Mouse (Mus musculus): Measurements from ENCODE around the gene Dcaf15. TPM values are rescaled to one million over a fixed set of nuclear protein-coding genes. Genes with fewer than 3 reads are reported as not detected.

Dcaf15 gene
- 10 to 100 TPM in 1 of 2 experiments, 1 to 10 TPM in 1; 9.5 to 11.2 TPM for total RNA-seq (2021)
- long read RNA-seq, experiment 1, transcript Dcaf15-202 (13 exons, 2,199 nt), result major isoform, 8 of 15 reads
- long read RNA-seq, experiment 1, partial matches to known transcripts, result 2 of 15 reads
- long read RNA-seq, experiment 1, other reads (novel, unspliced or antisense), result 3 of 15 reads
- long read RNA-seq, experiment 2, transcript Dcaf15-202 (13 exons, 2,199 nt), result major isoform, 6 of 9 reads
- long read RNA-seq, experiment 2, partial matches to known transcripts, result 3 of 9 reads
- long read RNA-seq, experiment 2, other reads (novel, unspliced or antisense), result 0 of 9 reads

GRCm38 (mm10) chr8:84104697-84105609 lies at the start of gene Dcaf15:
TSS of gene Dcaf15 (minus strand) at chr8:84104768.
- DNase-seq, result peak; percentile 97

- no peak for DNase-seq
These were observed 44.6 kb upstream of the Dcaf15 start for GRCm38 (mm10) chr8:84149181-84149580.

GRCm38 (mm10) chr8:84148531-84148850 lies 43.9 kb upstream of the Dcaf15 start:
- no peak for DNase-seq

- DNase-seq, result peak; percentile 85
These were observed 43.4 kb upstream of the Dcaf15 start, which contains the start of the genes Cc2d1a and 4930432K21Rik for GRCm38 (mm10) chr8:84147769-84148530. TSS of gene Cc2d1a (minus strand) at chr8:84147936. TSS of gene 4930432K21Rik (plus strand) at chr8:84148025.

GRCm38 (mm10) chr8:84147324-84147766 lies 42.8 kb upstream of the Dcaf15 start:
- DNase-seq, result no peak

DNA sequence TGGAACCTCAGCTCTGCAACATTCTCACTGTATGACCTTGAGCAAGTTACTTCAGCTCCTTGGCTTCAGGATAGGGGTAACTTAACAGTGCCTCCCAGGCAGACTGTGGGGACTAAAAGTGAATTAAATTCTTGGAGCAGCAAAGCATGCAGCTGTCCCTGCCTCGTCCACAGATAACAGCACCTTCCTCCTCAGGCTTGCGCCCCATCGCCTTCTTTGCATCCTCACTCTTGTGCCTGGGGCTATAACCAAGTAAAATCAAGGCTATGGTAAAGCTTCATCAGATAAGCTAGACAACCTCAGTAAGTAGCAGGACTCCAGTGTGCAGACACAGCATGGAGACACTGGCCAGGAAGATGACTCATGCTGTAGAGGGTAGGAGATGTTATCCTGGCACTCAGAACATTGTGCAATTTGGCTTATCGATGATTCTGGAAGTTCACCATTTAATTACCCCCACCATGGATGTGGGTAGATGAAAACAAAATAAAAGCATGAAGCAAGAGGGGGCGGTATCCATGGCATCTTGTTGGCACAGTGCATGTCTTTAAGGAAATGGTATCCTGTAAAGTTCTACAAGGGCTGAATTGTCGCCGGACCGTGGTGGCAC lies 40.2 kb upstream of the Dcaf15 start:
- no peak for DNase-seq

DNA sequence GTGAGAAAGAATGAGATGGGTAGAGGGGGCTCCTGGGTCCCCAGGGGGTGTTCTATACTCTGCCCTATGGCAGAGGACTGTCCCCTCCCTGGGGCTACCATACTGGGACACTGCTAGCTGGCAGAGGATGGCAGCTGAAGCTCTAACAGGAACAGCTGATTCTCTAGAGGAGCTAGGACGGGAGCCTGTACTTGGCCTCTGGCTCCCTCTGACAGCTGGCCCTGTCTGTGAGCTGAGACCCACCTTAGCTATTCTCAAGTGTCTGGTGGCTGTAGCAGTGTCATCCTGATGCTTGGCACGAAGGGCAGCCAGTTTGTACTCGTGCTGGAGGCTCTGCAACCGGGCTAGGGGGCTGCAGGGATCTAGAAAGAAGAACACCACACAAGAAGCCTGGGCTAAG lies 36.3 kb upstream of the Dcaf15 start:
- no peak for DNase-seq

DNA sequence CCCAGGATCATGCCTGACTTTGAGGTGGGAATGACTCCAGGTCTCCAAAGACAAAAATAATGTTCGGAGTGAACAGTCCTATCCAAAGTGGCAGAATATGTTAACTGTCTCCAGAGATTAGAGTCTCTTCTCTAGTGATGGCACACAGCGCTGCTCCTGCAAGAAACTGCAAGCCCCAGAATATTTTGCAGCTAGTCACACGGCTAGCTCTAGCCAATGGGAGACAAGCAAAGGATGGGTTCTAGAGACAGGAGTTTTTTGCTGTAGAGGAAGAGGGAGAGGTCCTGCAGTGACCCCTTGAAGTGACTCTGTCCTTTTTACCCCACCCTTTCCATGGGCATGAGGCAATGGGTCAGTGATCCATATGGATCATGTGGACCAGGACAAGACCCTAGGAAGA lies 33.3 kb upstream of the Dcaf15 start:
- DNase-seq, result no peak

GRCm38 (mm10) chr8:84132225-84132624 lies 27.7 kb upstream of the Dcaf15 start:
- DNase-seq, result no peak

DNA sequence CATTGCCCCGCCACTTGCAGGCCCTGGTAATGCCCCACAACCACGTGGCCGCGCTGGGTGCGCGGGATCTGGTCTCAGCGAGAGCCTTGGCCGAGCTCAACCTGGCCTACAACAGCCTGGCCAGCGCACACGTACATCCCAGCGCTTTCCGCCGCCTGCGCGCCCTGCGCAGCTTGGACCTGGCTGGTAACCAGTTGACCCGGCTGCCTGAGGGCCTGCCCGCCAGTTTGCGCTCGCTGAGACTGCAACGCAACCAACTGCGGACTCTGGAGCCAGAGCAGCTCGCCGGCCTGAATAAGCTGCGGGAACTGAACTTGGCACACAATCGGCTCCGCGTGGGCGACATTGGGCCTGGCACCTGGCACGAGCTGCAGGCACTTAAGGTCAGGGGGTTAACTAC lies 26.2 kb upstream of the Dcaf15 start:
- no peak for DNase-seq

DNA sequence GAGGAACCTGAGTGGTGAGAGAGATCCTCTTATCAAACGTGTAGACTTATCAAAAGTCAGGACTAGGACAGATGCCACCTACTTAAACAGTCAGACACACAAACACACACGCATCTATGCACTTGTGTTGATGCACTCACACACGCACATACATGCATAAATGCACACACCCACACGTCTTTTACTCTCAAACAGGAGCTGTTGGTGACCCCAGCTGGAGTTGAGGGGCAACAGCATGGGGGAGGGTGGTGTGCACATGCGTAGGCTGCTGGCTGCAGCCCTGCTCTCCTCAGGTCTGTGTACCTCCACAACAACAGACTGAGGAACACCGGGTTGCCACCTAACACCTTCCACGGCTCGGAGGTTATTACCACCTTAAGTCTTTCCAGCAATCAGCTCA lies 23.7 kb upstream of the Dcaf15 start:
- no peak for DNase-seq

- no peak for DNase-seq
These were observed 22.8 kb upstream of the Dcaf15 start for GRCm38 (mm10) chr8:84127202-84127901.

GRCm38 (mm10) chr8:84126742-84127141 lies 22.2 kb upstream of the Dcaf15 start:
- no peak for DNase-seq

- no peak for DNase-seq
These were observed 21.1 kb upstream of the Dcaf15 start, which contains the start of gene Podnl1 for GRCm38 (mm10) chr8:84125656-84126055. TSS of gene Podnl1 (plus strand) at chr8:84125989.

GRCm38 (mm10) chr8:84122151-84122550 lies 17.6 kb upstream of the Dcaf15 start:
- no peak for DNase-seq

- no peak for DNase-seq
These were observed 11.1 kb upstream of the Dcaf15 start for GRCm38 (mm10) chr8:84115646-84116045.

- no peak for DNase-seq
These were observed 1.9 kb upstream of the Dcaf15 start for GRCm38 (mm10) chr8:84106216-84107040.

- DNase-seq, result no peak
These were observed 1.1 kb upstream of the Dcaf15 start for GRCm38 (mm10) chr8:84105676-84106075.

DNA sequence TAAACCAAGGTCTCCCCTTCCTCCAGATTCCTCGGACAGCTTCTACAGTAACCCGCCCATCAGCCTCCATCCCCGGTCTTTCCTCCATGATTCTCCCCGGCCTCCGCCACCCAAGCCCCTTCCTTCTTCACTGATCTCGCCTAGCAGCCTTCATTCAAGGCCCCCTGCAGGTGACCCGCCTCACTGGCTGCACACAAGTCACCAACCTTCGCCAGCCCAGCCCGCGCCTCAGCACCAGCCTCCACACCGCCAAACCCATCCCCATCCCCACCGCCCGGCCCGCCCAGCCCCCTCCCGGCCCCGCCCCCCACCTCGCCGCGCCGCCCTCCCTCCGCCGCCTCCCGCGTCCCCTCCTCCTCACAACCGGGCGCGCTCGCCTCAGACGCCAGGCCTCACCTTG lies 347 bp downstream of the Dcaf15 start:
- no peak for DNase-seq

DNA sequence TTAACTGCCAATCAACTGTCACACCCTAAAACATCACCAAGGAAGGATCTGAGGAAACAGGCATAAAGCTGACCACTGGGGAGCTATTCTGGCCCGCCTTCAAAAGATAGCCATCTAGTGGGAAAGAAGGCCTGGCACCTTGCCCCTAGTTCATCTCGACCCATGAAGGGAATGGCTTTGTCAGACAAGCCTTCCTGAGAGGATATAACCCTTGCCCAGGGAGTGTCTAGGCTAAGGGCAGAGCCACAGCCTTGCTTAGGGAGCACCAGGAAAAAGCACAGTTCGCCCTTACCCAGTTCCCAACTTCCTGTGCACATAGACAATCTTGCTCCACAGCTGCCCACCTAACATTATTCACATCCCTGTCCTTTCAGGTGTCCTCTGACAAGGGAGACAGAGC lies 967 bp downstream of the Dcaf15 start:
- DNase-seq, result no peak

All from gastrocnemius, postnatal 10 days (tissue).